Mouse (Mus musculus) CD4-positive naive resting alpha-beta T cell, adult 76 days (primary cell): ENCODE data around the gene Poldip3. TPM values are rescaled to one million over a fixed set of nuclear protein-coding genes. Genes with fewer than 3 reads are reported as not detected.

Experiments used
- total RNA-seq: library from RNA; stranded (reverse); gene quantifications from one replicate; pipeline ENCODE4 v1.2.4, GENCODE M21; 2023

The Poldip3 gene
- total RNA-seq: 235 TPM

DNA sequence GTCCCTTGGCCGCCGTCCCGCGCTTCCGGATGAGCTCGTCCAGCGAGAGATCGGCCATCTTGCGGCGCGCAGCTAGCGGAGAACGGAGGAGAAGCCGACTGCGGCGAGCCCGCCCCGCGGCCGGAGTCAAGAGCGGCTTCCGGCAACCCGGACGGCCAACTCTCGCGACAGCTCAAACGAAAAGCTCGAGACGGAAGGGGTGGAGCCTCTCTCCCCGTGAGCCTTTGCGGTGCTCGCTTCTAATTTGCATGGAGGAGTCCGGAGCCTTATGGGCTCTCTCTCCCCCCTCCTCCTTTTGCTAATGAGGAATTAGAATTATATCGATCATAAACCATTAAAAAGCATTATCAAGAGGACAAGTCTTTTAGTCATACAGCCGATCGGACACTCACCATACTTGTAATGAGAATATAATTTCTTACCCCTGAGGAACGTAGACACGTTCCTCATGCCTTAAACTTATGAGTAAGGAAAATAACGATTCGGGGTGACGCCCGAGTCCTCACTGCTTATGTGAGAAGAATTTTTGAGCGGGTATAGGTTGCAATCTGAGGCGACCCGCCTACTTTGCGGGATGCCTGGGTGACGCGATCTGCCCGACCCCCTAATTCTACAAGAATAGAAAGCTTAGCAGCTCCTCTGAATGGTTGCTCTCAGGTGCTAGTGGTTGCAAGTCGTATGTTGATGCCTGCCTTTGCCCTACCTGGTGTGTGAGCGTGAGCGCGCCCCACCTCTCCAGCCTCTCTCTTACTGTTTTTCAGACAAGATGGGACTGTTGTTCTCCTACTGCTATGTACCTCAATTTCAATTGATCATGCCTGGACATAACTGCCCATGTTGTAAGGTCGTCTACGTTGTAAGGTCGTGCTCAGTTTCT is at the start of gene Poldip3:
Poldip3 (minus strand) TSS at position 189 of the 877 bp plus-strand sequence.

DNA sequence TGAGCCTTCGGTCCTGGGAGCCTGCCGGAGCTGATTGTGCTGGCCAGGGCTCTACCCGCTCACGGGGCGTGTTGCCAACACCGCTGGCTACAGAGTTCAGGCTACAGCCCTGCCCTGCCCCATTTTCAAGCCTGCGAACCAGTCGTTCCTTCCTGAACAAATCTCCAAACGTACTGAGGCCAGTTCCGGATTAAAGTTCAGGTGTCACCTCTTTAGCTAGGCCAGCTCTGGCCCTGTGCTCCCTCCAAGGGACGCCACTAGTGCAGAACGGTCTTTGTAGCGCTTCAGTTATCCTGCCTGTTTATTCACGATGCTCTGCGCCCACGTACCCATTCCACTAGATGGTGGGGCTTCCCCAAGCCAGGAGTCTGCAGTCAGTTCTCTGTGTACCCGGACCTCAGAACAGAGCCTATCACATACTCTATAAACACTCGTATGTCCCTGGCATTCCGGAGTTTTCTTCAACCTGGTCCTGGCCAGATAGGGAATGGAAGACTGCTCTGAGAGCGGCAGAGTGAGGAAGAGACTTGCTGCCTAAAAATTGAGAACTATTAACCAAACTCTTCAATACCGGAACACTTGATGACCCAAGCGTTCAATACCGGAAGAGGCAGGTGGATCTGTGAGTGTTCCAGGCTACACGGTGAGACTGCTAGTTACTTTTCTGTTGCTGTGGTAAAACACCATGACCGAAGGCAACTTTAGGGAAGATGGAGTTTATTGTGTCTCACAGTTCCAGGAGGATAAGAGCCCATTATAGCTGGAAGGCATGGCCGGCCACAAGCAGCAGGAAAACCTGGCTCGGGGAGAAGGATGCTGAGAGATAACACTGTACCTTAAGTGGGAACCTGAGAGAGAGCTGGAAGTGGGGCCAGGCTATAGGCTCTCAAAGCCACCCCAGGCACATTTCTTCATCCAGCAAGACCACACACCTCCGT is 23.6 kb upstream of the Poldip3 start, which contains the start of gene Cyb5r3:
Cyb5r3 (minus strand) TSS at position 101 of the 938 bp plus-strand sequence.

DNA sequence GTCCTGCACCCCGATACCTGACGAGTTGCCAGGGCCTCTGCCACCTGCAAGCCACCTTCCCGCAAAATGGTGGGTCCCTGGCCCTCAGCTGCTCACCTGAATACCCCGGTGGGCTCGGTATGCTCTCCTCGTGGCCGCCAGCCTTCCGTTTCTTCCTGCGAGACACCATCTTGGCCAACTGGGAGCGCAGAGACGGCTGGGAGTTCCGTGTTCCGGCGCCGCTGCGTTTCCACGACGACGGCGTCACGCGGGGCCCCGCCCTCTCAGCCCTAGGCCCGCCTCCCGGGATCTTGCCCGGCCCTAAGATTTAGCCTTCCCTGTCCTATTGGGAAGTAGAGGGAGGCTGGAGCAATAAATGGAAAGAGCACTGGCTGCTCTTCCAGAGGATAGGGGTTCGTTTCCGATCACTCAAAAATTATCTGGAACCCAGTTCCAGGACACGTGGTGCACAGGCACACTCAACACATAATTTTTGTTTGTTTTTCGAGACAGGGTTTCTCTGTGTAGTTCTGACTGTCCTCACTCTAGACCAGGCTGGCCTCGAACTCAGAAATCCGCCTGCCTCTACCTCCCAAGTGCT is 26.5 kb downstream of the Poldip3 start, which contains the start of gene Rrp7a:
Rrp7a (minus strand) TSS at position 236 of the 580 bp plus-strand sequence.

DNA sequence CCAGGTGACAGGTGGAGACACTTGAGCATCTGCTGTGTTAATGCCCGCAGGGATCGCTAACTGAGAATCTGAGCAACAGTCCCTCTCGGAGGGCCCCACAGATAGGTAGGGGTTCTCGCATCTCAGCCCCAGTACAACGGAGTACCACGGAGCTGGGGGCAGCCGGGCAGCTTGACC is 59.9 kb downstream of the Poldip3 start, which contains the start of gene Serhl:
Serhl (plus strand) TSS at position 78 of the 177 bp plus-strand sequence.

Other genes with a start within 250 kb of the Poldip3 start
- gene Tcf20, start 161.5 kb downstream of the Poldip3 start, total RNA-seq: 218 TPM
- 6.5 TPM for gene Nfam1, start 116.1 kb downstream of the Poldip3 start, total RNA-seq
- 15.9 TPM for gene Serhl, start 59.9 kb downstream of the Poldip3 start, total RNA-seq
- 112 TPM for gene Rrp7a, start 26.6 kb downstream of the Poldip3 start, total RNA-seq
- 53.2 TPM for gene Cyb5r3, start 23.2 kb upstream of the Poldip3 start, total RNA-seq
- gene A4galt, start 102.4 kb upstream of the Poldip3 start, total RNA-seq: 0.26 TPM
- 8.5 TPM for gene Arfgap3, start 200.9 kb upstream of the Poldip3 start, total RNA-seq